Mouse (Mus musculus): ENCODE measurements around the gene Pakap. TPM values are rescaled to one million over a fixed set of nuclear protein-coding genes. Genes with fewer than 3 reads are reported as not detected.

The Pakap gene
- polyA plus RNA-seq, 1 experiment from 2014 or later: 25.3 TPM

DNA sequence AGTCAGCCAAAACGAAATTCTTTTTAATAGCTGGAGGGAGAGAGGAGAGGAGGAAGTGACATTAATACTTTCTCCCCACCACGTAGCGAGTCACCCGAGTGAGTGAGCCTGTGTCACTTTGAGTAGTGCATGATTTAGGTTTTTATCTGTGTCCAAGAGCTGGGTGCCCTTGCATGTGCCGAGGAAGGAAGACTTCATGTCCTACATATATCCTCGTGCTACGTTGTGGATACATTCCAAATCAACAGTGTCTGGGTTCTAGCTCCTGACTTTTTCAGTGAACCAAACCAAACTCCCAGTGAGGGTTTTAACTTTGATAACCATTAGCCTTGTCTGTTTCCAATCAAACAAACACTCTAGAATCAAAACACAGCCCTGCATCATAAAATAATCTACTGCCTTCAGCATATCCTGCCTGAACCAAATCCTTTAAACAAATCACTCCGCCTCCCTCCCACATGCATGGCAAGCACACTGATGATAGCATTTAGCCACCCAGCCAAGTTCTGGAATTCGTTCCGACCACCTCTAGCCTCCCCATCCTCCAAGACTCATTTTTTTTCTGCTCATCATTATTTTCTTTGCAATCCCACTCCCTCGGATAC lies 175.4 kb downstream of the Pakap start:
- WGBS: 87% methylated on average over 11 of the region's 11 CpGs
- Histone ChIP-seq H3K4me1 (replicated peaks) (peaks cover 25% of the 10 kb centered on the region), H3K4me3 (no peak overlapping the region), H3K27me3 (ENCODE audit: insufficient read depth, poor library complexity, severe bottlenecking) (no peaks in the 10 kb centered on the region), H3K9me3 (peaks cover 5% of the 10 kb centered on the region; the same call in 1 of the 2 replicates), H3K27ac (no peak overlapping the region), H3K36me3 (no peaks in the 10 kb centered on the region)
- no peak for DNase-seq (ENCODE audit: low spot score)

DNA sequence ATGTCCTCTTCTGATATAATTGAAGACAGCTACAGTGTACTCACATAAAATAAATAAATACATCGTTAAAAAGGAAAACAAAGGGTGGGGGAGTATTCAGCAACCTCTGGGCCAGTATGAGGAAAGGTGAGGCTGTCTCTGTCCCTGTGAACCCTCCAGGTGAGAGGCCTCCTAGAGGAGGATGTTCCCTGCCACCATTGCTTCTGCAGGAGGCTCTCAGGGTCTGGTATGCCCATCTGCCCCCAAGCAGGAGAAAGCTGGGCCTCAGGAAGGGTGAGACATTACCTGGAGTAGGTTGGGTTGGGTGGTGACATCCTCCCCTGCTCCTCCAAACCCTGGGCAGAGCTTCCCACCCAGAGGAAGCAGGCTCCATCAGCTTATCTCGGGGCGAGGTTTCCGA lies 182.7 kb downstream of the Pakap start:
- Histone ChIP-seq H3K36me3 (no peaks in the 10 kb centered on the region), H3K9me3 (peaks cover under 1% of the 10 kb centered on the region; the same call in 1 of the 2 replicates), H3K27ac (peak overlapping the region; percentile 41; the same call in 1 of the 2 replicates), H3K4me1 (replicated peaks) (peaks cover 25% of the 10 kb centered on the region), H3K4me3 (no peak overlapping the region), H3K27me3 (ENCODE audit: insufficient read depth, poor library complexity, severe bottlenecking) (no peaks in the 10 kb centered on the region)
- no peak for DNase-seq (ENCODE audit: low spot score)
- WGBS: 84% methylated on average over 4 of the region's 4 CpGs

DNA sequence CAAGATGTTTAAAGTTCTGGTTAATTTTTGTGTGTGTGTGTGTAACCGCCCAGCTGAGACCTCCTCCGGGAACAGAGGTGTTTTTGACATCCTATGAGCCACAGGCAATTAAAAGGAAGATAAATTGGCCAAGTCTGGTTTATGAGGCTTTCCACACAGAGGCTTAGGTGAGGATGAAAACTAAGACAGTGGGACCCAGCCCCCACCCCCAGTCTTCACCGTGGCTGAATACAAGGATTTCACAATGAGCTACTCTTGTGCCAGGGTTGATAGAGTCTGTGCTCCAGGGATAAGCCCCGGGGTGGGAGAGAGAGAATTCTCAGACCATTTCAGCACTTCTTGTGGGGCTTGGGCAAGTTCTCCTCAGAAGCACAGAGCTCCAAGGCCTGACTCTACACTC lies 183.1 kb downstream of the Pakap start:
- Histone ChIP-seq H3K36me3 (no peaks in the 10 kb centered on the region), H3K4me1 (replicated peaks) (peaks cover 25% of the 10 kb centered on the region), H3K27ac (peak overlapping the region; percentile 41; the same call in 1 of the 2 replicates), H3K9me3 (no peaks in the 10 kb centered on the region; the same call in 1 of the 2 replicates), H3K4me3 (no peak overlapping the region), H3K27me3 (ENCODE audit: insufficient read depth, poor library complexity, severe bottlenecking) (no peaks in the 10 kb centered on the region)
- DNase-seq (ENCODE audit: low spot score): no peak
- WGBS: 78% methylated on average over 4 of the region's 4 CpGs

DNA sequence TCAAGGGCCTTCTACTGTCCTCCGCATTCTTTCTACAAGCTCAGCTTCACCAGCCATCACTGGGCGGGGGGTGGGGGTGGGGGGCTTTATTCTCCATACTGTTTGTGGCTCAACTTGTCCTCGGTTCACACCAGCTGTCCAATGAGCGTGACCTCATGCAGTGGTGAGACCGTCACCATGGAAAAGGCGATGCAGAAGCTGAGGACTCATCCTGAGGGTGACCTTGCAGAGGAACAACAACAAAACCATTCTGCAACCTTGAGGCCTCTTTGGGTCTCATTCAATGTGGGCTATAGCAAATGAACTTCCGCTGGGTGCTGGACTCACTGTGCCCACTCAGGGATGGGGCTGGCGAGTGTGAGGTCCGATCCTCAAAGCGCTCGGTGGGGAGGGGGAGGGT lies 183.6 kb downstream of the Pakap start:
- no peak for DNase-seq (ENCODE audit: low spot score)
- no peak overlapping the region for H3K4me3 ChIP-seq
- no peaks in the 10 kb centered on the region for H3K36me3 ChIP-seq
- H3K9me3 ChIP-seq: no peaks in the 10 kb centered on the region
- peak overlapping the region; percentile 41; the same call in 1 of the 2 replicates for H3K27ac ChIP-seq
- H3K27me3 ChIP-seq (ENCODE audit: insufficient read depth, poor library complexity, severe bottlenecking): no peaks in the 10 kb centered on the region
- peaks cover 25% of the 10 kb centered on the region for H3K4me1 ChIP-seq (replicated peaks)
- 86% methylated on average over 11 of the region's 11 CpGs for WGBS

DNA sequence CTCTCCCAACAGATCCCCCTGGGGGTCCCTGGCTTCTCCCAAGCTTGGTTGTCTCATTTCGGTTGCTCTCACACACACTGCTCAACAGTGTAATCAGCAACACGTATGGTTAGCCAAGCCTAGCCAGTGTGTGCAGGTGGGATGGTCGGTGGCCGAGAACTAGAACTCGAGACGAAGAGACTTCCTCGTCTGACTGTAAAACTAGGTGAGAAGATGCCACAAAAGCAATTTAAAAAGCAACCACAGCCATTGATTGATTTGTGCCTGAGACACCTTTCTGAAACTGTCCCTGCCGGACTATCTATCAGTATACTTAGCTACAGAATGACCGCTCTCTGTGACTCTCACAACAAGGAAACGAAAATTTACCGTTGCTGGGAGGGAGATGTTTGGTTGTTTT lies 187.1 kb downstream of the Pakap start:
- no peak for DNase-seq (ENCODE audit: low spot score)
- Histone ChIP-seq H3K4me1 (replicated peaks) (peaks cover 25% of the 10 kb centered on the region), H3K4me3 (no peak overlapping the region), H3K27ac (no peak overlapping the region), H3K36me3 (no peaks in the 10 kb centered on the region), H3K9me3 (no peaks in the 10 kb centered on the region), H3K27me3 (ENCODE audit: insufficient read depth, poor library complexity, severe bottlenecking) (no peaks in the 10 kb centered on the region)
- 92% methylated on average over 11 of the region's 11 CpGs for WGBS

DNA sequence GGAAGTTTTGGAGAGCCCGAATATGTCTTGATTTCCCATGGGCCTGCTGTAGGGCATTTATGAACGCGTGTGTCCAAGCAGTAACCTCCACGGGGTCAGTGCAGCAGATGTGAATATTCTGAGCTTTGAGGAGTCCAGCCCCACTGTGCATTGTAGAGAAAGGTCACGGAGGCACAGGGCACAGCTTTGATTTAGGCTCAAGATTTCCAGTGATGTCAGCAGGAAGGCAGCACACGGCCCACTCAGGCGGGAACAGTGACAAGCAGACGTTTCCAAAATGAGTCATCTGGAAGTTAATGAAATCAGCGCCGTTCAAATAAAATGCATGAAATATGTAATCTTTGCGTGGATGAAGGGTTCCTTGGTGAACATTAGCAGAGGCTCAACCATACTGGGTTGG lies 190.0 kb downstream of the Pakap start:
- WGBS: 44% methylated on average over 11 of the region's 11 CpGs
- Histone ChIP-seq H3K27ac (peak overlapping the region; percentile 46), H3K36me3 (no peaks in the 10 kb centered on the region), H3K4me1 (replicated peaks) (peaks cover 23% of the 10 kb centered on the region), H3K4me3 (no peak overlapping the region), H3K9me3 (no peaks in the 10 kb centered on the region), H3K27me3 (ENCODE audit: insufficient read depth, poor library complexity, severe bottlenecking) (no peaks in the 10 kb centered on the region)
- peak; percentile 36 for DNase-seq (ENCODE audit: low spot score)

DNA sequence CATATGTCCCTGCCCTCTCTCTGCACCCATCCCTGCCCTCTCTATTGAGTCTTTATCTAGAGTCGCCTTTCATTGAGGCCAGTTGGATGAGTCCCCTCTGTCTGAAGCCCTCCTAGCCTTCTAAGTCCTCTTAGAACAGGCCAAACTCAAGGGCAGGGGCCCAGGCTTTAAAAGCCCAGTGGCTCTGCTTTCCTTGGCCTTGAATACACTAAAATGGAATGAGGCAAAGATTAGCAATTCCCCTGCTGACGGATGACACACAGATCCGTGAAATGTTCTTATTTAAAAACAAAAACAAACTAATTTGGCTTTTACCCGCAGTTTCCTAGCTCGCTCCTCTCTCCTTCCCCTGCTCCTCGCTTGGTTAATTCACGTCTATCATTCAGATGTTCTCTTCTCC lies 194.4 kb downstream of the Pakap start:
- H3K27ac ChIP-seq: peak overlapping the region; percentile 72
- peak; percentile 8 for DNase-seq (ENCODE audit: low spot score)
- 56% methylated on average over 7 of the region's 7 CpGs for WGBS

DNA sequence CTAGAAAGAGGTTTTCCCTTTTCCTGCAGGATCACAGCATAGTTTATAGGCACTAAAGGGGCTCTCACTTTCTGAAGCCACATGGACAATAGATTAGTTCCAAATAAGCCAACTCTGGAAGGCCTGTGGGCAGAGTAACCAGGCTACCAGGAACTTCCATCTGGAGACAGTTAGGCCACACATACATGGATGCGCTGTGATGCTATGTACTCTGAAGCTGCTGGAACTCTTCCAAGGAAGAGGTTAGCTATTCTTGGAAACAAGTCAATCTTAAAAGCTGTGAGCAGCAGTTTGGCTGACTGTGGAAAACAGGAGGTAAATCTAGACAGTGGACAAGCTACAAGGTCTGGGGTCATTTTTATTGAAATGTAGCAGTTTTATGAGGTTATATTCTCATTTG lies 196.4 kb downstream of the Pakap start:
- DNase-seq (ENCODE audit: low spot score): no peak
- 83% methylated on average over 1 of the region's 1 CpGs for WGBS

More for the DNA sequence above, 194.4 kb downstream of the Pakap start:
- H3K36me3 ChIP-seq: no peaks in the 10 kb centered on the region
- H3K27me3 ChIP-seq (ENCODE audit: insufficient read depth, poor library complexity, severe bottlenecking): no peaks in the 10 kb centered on the region
- H3K4me3 ChIP-seq: no peak overlapping the region
- H3K9me3 ChIP-seq: no peaks in the 10 kb centered on the region
- peaks cover 50% of the 10 kb centered on the region for H3K4me1 ChIP-seq (replicated peaks)

DNA sequence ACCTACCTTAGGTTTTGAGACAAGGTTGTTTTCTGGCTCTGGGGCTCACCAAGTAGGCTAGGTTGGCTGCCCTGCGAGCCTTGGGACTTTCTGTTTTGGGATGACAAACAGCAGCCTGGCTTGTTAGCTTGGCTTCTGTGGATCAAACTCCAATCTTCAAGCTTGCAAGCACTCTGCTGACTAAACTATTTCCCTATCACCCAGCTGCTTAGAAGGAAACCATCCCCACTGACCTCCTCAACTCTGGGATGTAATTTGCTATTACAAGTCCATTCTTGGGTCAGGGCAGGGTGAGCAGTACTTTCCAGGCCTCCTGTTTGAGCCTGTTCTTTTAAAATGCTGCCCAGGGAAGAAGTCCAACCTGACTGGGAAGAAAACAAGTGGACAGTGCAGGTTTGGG lies 196.9 kb downstream of the Pakap start:
- WGBS: 87% methylated on average over 1 of the region's 1 CpGs
- Histone ChIP-seq H3K4me1 (replicated peaks) (peaks cover 48% of the 10 kb centered on the region), H3K27me3 (ENCODE audit: insufficient read depth, poor library complexity, severe bottlenecking) (no peaks in the 10 kb centered on the region), H3K36me3 (no peaks in the 10 kb centered on the region), H3K9me3 (no peaks in the 10 kb centered on the region), H3K4me3 (no peak overlapping the region), H3K27ac (peak overlapping the region; percentile 84)
- no peak for DNase-seq (ENCODE audit: low spot score)

More for the DNA sequence above, 196.4 kb downstream of the Pakap start:
- no peaks in the 10 kb centered on the region for H3K36me3 ChIP-seq
- peaks cover 47% of the 10 kb centered on the region for H3K4me1 ChIP-seq (replicated peaks)
- H3K27ac ChIP-seq: peak overlapping the region; percentile 84; the same call in 1 of the 2 replicates
- H3K4me3 ChIP-seq: no peak overlapping the region
- no peaks in the 10 kb centered on the region for H3K27me3 ChIP-seq (ENCODE audit: insufficient read depth, poor library complexity, severe bottlenecking)
- no peaks in the 10 kb centered on the region for H3K9me3 ChIP-seq

DNA sequence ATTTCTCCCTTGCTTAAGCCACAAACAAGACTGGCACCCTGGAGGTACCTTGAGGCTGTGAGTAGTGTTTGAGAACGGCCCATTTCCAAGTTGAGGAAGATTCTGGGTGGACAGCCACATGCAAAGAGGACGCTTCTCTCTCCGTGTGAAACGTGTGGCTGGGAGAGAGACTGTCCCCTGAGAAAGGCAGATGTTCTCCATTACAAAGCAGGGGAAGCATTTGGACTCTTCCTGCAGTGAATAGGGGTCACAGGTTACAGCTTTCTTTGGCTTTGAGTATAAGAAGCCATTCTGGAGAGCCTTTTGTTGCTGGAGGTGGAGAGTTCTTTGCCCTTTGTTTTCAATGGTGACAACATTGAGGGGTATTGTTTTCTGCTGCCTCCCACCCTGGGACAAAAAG lies 197.8 kb downstream of the Pakap start:
- no peaks in the 10 kb centered on the region for H3K9me3 ChIP-seq
- 3% methylated on average over 4 of the region's 4 CpGs for WGBS
- H3K27ac ChIP-seq: peak overlapping the region; percentile 84
- no peak overlapping the region for H3K4me3 ChIP-seq
- no peaks in the 10 kb centered on the region for H3K36me3 ChIP-seq
- peaks cover 55% of the 10 kb centered on the region for H3K4me1 ChIP-seq (replicated peaks)
- DNase-seq (ENCODE audit: low spot score): peak; percentile 74
- no peaks in the 10 kb centered on the region for H3K27me3 ChIP-seq (ENCODE audit: insufficient read depth, poor library complexity, severe bottlenecking)

DNA sequence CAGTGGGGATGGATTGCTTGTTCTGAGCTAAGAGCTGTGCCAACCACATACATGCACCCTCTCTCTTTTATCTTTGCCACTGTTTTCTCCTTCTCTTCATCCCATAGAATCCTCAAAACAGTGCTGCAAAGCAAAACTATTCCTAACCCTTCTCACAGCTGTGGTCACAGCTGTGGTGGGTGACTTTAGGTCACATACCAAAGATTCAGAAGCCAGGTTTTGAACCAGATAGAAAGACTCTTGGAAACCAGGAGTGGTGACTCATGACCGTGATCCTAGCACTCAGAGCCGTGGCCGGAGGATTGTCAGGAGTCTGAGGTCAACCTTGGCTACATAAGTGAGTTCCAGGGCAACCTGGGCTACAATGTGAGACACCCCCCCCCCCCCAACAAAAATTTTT lies 201.0 kb downstream of the Pakap start:
- no peak for DNase-seq (ENCODE audit: low spot score)

DNA sequence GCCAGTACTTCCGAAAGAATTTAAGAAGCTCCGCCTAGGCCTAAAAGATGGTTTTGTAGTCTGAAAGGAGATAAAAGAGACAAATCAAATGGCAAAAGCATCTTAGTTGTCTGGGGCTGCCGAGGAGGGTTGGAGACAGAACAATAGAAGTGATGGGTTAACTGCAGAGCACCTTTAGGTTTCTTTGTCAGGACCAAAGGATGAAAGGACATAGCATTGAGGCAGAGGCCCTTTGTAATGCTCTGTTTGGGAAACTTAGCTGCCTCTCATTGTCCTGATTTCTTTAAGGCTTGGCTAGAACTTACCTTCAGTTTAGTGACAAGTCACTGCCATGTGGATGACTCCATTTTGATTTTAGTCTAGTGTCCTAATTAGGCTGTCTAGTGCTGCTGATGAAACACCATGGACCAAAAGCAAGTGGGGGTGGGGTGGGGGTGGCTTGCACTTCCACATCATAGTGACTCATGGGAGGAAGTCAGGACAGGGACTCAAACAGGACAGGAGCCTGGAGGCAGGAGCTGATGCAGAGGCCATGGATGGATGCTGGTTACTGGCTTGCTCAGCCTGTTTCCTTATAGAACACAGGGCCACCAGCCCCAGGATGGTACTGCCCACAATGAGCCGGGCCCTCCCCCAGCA lies 202.3 kb downstream of the Pakap start:
- WGBS: 58% methylated on average over 4 of the region's 4 CpGs
- peak overlapping the region; percentile 37; the same call in 1 of the 2 replicates for H3K27ac ChIP-seq

More for the DNA sequence above, 201.0 kb downstream of the Pakap start:
- WGBS: 64% methylated on average over 3 of the region's 3 CpGs
- no peaks in the 10 kb centered on the region for H3K9me3 ChIP-seq
- no peak overlapping the region for H3K4me3 ChIP-seq
- peak overlapping the region; percentile 35; the same call in 1 of the 2 replicates for H3K27ac ChIP-seq
- H3K36me3 ChIP-seq: no peaks in the 10 kb centered on the region
- H3K4me1 ChIP-seq (replicated peaks): peaks cover 52% of the 10 kb centered on the region
- no peaks in the 10 kb centered on the region for H3K27me3 ChIP-seq (ENCODE audit: insufficient read depth, poor library complexity, severe bottlenecking)

DNA sequence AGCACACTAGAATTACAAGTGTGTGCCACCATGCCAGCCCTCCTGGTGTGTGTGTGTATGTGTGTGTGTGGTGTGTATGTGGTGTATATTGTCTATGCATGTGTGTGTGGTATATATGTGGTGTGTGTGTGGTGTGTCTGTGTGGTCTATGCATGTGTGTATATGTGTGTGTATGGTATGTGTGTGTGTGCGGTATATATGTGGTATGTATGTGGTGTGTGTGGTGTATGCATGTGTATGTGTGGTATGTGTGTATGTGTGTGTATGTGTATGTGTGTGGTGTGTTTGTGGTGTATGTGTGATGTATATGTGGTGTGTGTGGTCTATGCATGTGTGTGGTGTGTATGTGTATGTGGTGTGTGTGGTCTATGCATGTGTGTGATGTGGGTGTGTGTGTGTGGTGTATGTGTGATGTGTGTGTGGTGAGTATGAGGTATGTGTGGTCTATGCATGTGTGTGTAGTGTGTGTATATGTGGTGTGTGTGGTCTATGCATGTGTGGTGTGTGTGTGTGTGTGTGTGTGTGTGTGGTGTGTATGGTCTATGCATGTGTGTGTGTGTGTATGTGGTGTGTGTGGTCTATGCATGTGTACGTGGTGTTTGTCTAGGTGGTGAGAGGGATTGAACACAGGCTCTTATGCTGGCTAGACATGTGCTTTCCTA lies 203.7 kb downstream of the Pakap start:
- H3K27me3 ChIP-seq (ENCODE audit: insufficient read depth, poor library complexity, severe bottlenecking): no peaks in the 10 kb centered on the region
- H3K4me3 ChIP-seq: no peak overlapping the region
- no peaks in the 10 kb centered on the region for H3K36me3 ChIP-seq
- H3K27ac ChIP-seq: no peak overlapping the region
- DNase-seq (ENCODE audit: low spot score): no peak
- H3K4me1 ChIP-seq (replicated peaks): peaks cover 28% of the 10 kb centered on the region
- WGBS: 91% methylated on average over 2 of the region's 2 CpGs
- H3K9me3 ChIP-seq: no peaks in the 10 kb centered on the region

More for the DNA sequence above, 202.3 kb downstream of the Pakap start:
- DNase-seq (ENCODE audit: low spot score): no peak
- H3K9me3 ChIP-seq: no peaks in the 10 kb centered on the region
- no peaks in the 10 kb centered on the region for H3K36me3 ChIP-seq
- H3K4me1 ChIP-seq (replicated peaks): peaks cover 42% of the 10 kb centered on the region
- H3K4me3 ChIP-seq: no peak overlapping the region
- H3K27me3 ChIP-seq (ENCODE audit: insufficient read depth, poor library complexity, severe bottlenecking): no peaks in the 10 kb centered on the region
